Mouse (Mus musculus): ENCODE results near the gene Gm28043. TPM values are rescaled to one million over a fixed set of nuclear protein-coding genes. Genes with fewer than 3 reads are reported as not detected.

Gm28043 gene
- total and polyA plus RNA-seq, 3 experiments: 1.3 to 3.4 TPM; not detected in 1

DNA sequence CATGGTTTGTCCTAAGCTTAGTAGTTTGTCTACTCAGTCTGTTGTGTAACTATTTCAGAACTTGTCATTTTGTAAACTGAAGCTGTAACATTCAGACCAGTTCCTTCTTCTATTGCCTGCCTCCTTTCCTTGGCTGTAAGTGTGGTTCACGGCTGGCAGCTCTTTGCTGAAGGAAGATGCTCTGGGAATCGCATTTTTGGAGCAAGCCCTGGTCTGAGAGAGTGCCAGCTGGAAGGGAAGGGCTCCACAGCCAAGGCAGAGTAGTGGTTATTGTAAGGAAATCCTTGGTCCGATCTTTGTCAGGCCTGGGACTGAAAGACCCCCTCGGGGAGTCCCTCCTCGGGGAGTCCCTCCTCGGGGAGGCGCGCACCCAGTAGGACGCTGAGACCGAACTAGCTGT is 73.9 kb downstream of the Gm28043 start:
- Histone ChIP-seq H3K9me3 (replicated peaks; ENCODE audit: insufficient read depth, low read length) (no peaks in the 10 kb centered on the region), H3K4me1 (ENCODE audit: control insufficient read depth in 1 of 2, insufficient read depth in 2 of 2, low read length in 2 of 2) (peaks cover 34 to 56% of the 10 kb centered on the region in 2 experiments), H3K9ac (ENCODE audit: control insufficient read depth, low read depth, low read length, poor library complexity, severe bottlenecking) (no peak overlapping the region), H3K4me3 (ENCODE audit: control insufficient read depth in 1 of 2, insufficient read depth in 1 of 2, low read depth in 2 of 2, low read length in 2 of 2) (no peak overlapping the region), H3K27me3 (ENCODE audit: control insufficient read depth in 1 of 2, insufficient read depth in 2 of 2, low read length in 2 of 2) (no peaks in the 10 kb centered on the region), H3K27ac (ENCODE audit: control insufficient read depth, low read depth, low read length) (no peak overlapping the region), H3K36me3 (ENCODE audit: control insufficient read depth in 1 of 2, insufficient read depth in 2 of 2, low read length in 2 of 2) (peaks cover 24 to 74% of the 10 kb centered on the region in 2 experiments), H3K79me2 (ENCODE audit: control insufficient read depth, insufficient read depth, low read length, poor library complexity) (no peaks in the 10 kb centered on the region; the same call in 1 of the 2 replicates)
- DNase-seq (ENCODE audit: low read depth, low spot score): no peak
- TF ChIP-seq MYB (IDR thresholded peaks at IDR 0.05; ENCODE audit: low read depth, low read length) (no peak), MYC (IDR thresholded peaks at IDR 0.05; ENCODE audit: low read depth, low read length) (no peak), USF2 (IDR thresholded peaks at IDR 0.05; ENCODE audit: borderline replicate concordance in 1 of 2, insufficient read depth in 1 of 2, low read depth in 1 of 2, low read length in 2 of 2) (no peak), MEF2A (IDR thresholded peaks at IDR 0.05; ENCODE audit: extremely low read depth, insufficient replicate concordance, low read depth, low read length, poor library complexity, severe bottlenecking) (no peak), JUND (IDR thresholded peaks at IDR 0.05; ENCODE audit: low read depth, low read length) (no peak), CHD1 (IDR thresholded peaks at IDR 0.05; ENCODE audit: low read depth, low read length) (no peak), ELF1 (IDR thresholded peaks at IDR 0.05; ENCODE audit: low read depth, low read length) (no peak), RCOR1 (IDR thresholded peaks at IDR 0.05; ENCODE audit: low read depth, low read length) (no peak), CHD2 (IDR thresholded peaks at IDR 0.05; ENCODE audit: low read length) (no peak), ZNF384 (IDR thresholded peaks at IDR 0.05; ENCODE audit: low read depth, low read length) (no peak)

DNA sequence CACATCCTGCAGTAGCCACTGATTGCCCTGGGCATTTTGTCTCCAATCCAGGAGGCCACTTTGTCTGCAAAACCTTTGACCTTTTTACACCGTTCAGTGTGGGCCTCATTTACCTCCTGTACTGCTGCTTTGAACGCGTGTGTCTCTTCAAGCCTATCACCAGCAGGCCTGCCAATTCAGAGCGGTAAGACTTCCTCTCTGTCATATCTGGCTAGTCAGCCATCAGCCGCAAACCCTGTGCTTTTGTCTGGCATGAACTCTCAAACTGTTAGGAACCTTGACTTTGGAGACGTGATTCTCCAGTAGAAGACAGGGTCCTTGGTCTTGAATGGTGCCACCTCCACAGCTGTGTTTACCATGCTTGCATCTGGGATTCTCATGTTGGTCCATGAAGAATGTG is 75.6 kb downstream of the Gm28043 start:
- TF ChIP-seq HCFC1 (IDR thresholded peaks at IDR 0.05; ENCODE audit: low read depth, low read length) (no peak), NELFE (IDR thresholded peaks at IDR 0.05; ENCODE audit: low read depth, low read length) (no peak), MXI1 (IDR thresholded peaks at IDR 0.05; ENCODE audit: low read depth, low read length) (peak; percentile 51; the same call in 1 of the 2 replicates), EP300 (IDR thresholded peaks at IDR 0.05; ENCODE audit: low read depth in 1 of 2, low read length in 2 of 2) (peak; percentile 48 to 76; a peak in 3 of 4 replicates), MAX (IDR thresholded peaks at IDR 0.05; ENCODE audit: low read length) (0 out of 2 replicates have a peak, but pooled peaks have one; percentile 23), TCF12 (IDR thresholded peaks at IDR 0.05; ENCODE audit: low read depth, low read length) (peak; percentile 83), POLR2AphosphoS5 (IDR thresholded peaks at IDR 0.05; ENCODE audit: borderline replicate concordance, low read depth, low read length) (no peak), UBTF (IDR thresholded peaks at IDR 0.05; ENCODE audit: borderline replicate concordance, insufficient read depth, low read depth, low read length) (no peak), RCOR1 (IDR thresholded peaks at IDR 0.05; ENCODE audit: low read depth, low read length) (peak; percentile 76), TAL1 (IDR thresholded peaks at IDR 0.05; ENCODE audit: low read length) (peak; percentile 30; the same call in 1 of the 2 replicates), CTCF (IDR thresholded peaks at IDR 0.05 in 2 of 3, conservative IDR thresholded peaks at IDR 0.05 in 1 of 3; ENCODE audit: control insufficient read depth in 1 of 3, insufficient read depth in 1 of 3, low read depth in 2 of 3, low read length in 3 of 3, poor library complexity in 1 of 3, severe bottlenecking in 1 of 3) (no peak), ETS1 (IDR thresholded peaks at IDR 0.05; ENCODE audit: low read depth, low read length) (peak; percentile 60), GATA1 (IDR thresholded peaks at IDR 0.05; ENCODE audit: low read depth, low read length) (peak; percentile 43; the same call in 1 of the 2 replicates)
- Histone ChIP-seq H3K9me3 (replicated peaks; ENCODE audit: insufficient read depth, low read length) (no peaks in the 10 kb centered on the region), H3K9ac (ENCODE audit: control insufficient read depth, low read depth, low read length, poor library complexity, severe bottlenecking) (no peak overlapping the region), H3K27ac (ENCODE audit: control insufficient read depth, low read depth, low read length) (peak overlapping the region; percentile 13), H3K36me3 (ENCODE audit: control insufficient read depth in 1 of 2, insufficient read depth in 2 of 2, low read length in 2 of 2) (peaks cover 22 to 68% of the 10 kb centered on the region in 2 experiments), H3K79me2 (ENCODE audit: control insufficient read depth, insufficient read depth, low read length, poor library complexity) (no peaks in the 10 kb centered on the region; the same call in 1 of the 2 replicates), H3K4me1 (ENCODE audit: control insufficient read depth in 1 of 2, insufficient read depth in 2 of 2, low read length in 2 of 2) (peaks cover 35 to 54% of the 10 kb centered on the region in 2 experiments), H3K4me3 (ENCODE audit: control insufficient read depth in 1 of 2, insufficient read depth in 1 of 2, low read depth in 2 of 2, low read length in 2 of 2) (no peak overlapping the region), H3K27me3 (ENCODE audit: control insufficient read depth in 1 of 2, insufficient read depth in 2 of 2, low read length in 2 of 2) (no peaks in the 10 kb centered on the region)
- peak; percentile 83 for DNase-seq (ENCODE audit: low read depth, low spot score)
